Mouse (Mus musculus): Measurements from ENCODE around the gene Mrpl1.

- TF ChIP-seq MAFK (IDR thresholded peaks at IDR 0.05; ENCODE audit: insufficient replicate concordance, low read length) (no peak), CTCF (conservative IDR thresholded peaks at IDR 0.05 in 1 of 2, IDR thresholded peaks at IDR 0.05 in 1 of 2; ENCODE audit: low read depth in 2 of 2, low read length in 2 of 2) (no peak), POLR2A (IDR thresholded peaks at IDR 0.05; ENCODE audit: low read depth, low read length) (no peak), GABPA (IDR thresholded peaks at IDR 0.05; ENCODE audit: insufficient replicate concordance, low read depth, low read length) (no peak), POLR2AphosphoS2 (IDR thresholded peaks at IDR 0.05; ENCODE audit: low read depth, low read length) (no peak), MXI1 (IDR thresholded peaks at IDR 0.05; ENCODE audit: low read depth, low read length) (no peak), RAD21 (IDR thresholded peaks at IDR 0.05; ENCODE audit: low read depth, low read length) (no peak), E2F4 (IDR thresholded peaks at IDR 0.05; ENCODE audit: insufficient replicate concordance, low read depth, low read length) (no peak), IRF4 (IDR thresholded peaks at IDR 0.05; ENCODE audit: low read depth, low read length) (no peak)
These were observed 48.9 kb downstream of the Mrpl1 start for GRCm38 (mm10) chr5:96258210-96258609.
